Mouse (Mus musculus) ES-Bruce4 (cell line): ENCODE measurements around the gene Ghsr. TPM values are rescaled to one million over a fixed set of nuclear protein-coding genes. Genes with fewer than 3 reads are reported as not detected.

Experiments used
- H3K27ac ChIP-seq: 2 replicates; pipeline ENCODE4 v1.5.1; 2012; ENCODE audit warnings: low read length, inconsistent platforms; ENCODE audit not compliant: insufficient read depth
- H3K27me3 ChIP-seq: 2 replicates; pipeline ENCODE4 v1.6.1; 2012; ENCODE audit warnings: mild to moderate bottlenecking, low read length, inconsistent platforms; ENCODE audit not compliant: control insufficient read depth, poor library complexity, insufficient read depth, severe bottlenecking
- H3K36me3 ChIP-seq: 2 replicates; pipeline ENCODE4 v1.6.1; 2012; ENCODE audit warnings: inconsistent platforms, mild to moderate bottlenecking, low read length, moderate library complexity; ENCODE audit not compliant: control insufficient read depth, poor library complexity, insufficient read depth, severe bottlenecking
- H3K4me1 ChIP-seq: one replicate; pipeline ENCODE4 v1.8.1; 2011; ENCODE audit warnings: low read length; ENCODE audit not compliant: control insufficient read depth, insufficient read depth
- H3K4me3 ChIP-seq: 2 replicates; pipeline ENCODE4 v1.5.1; 2011; ENCODE audit warnings: low read depth, mild to moderate bottlenecking, low read length
- H3K9ac ChIP-seq: 2 replicates; pipeline ENCODE4 v1.6.1; 2012; ENCODE audit warnings: low read depth, mild to moderate bottlenecking, inconsistent platforms; ENCODE audit not compliant: poor library complexity, severe bottlenecking
- H3K9me3 ChIP-seq: replicated peaks from 2 replicates; pipeline ENCODE4 v1.6.1; 2012; ENCODE audit warnings: mild to moderate bottlenecking, low read length, inconsistent platforms; ENCODE audit not compliant: control insufficient read depth, poor library complexity, insufficient read depth, severe bottlenecking
- CTCF ChIP-seq: IDR thresholded peaks from one replicate; pipeline ENCODE4 v1.8.1; 2011; ENCODE audit warnings: low read depth, low read length
- EP300 ChIP-seq: IDR thresholded peaks from 2 replicates; pipeline ENCODE4 v1.6.1; 2011; ENCODE audit warnings: low read depth, low read length; ENCODE audit not compliant: insufficient read depth
- POLR2A ChIP-seq: IDR thresholded peaks from one replicate; pipeline ENCODE4 v1.8.1; 2011; ENCODE audit warnings: low read length; ENCODE audit not compliant: insufficient read depth
- polyA plus RNA-seq: library from polyadenylated mRNA; stranded (reverse); fragments of >200 nt; gene quantifications from 2 replicates; pipeline ENCODE4 v1.2.4, GENCODE M21; 2011; ENCODE audit warnings: low read depth; ENCODE audit not compliant: missing spikeins, insufficient read depth, insufficient read length

Gene Ghsr
- polyA plus RNA-seq, 1 experiment: not detected

- Histone ChIP-seq H3K27ac (no peak overlapping the region), H3K4me3 (no peak overlapping the region)
- TF ChIP-seq CTCF: no peak
- TF ChIP-seq EP300: no peak
- no peak for TF ChIP-seq POLR2A
These were observed 40.1 kb downstream of the Ghsr start for GRCm38 (mm10) chr3:27411286-27411685.

GRCm38 (mm10) chr3:27413566-27413965, 42.4 kb downstream of the Ghsr start:
- no peak overlapping the region for H3K27ac ChIP-seq
- peaks cover 2% of the 10 kb centered on the region; the same call in 1 of the 2 replicates for H3K36me3 ChIP-seq
- H3K9me3 ChIP-seq: no peaks in the 10 kb centered on the region
- H3K4me3 ChIP-seq: no peak overlapping the region
- H3K27me3 ChIP-seq: no peaks in the 10 kb centered on the region
- H3K9ac ChIP-seq: no peak overlapping the region
- TF ChIP-seq POLR2A: no peak
- no peak for TF ChIP-seq CTCF
- TF ChIP-seq EP300: no peak
- no peaks in the 10 kb centered on the region for H3K4me1 ChIP-seq

More at GRCm38 (mm10) chr3:27411286-27411685, 40.1 kb downstream of the Ghsr start:
- Histone ChIP-seq H3K9ac (no peak overlapping the region), H3K27me3 (no peaks in the 10 kb centered on the region), H3K4me1 (no peaks in the 10 kb centered on the region), H3K36me3 (no peaks in the 10 kb centered on the region), H3K9me3 (no peaks in the 10 kb centered on the region)

- H3K27ac ChIP-seq: no peak overlapping the region
- no peak for TF ChIP-seq POLR2A
- no peak for TF ChIP-seq EP300
- TF ChIP-seq CTCF: no peak
- H3K36me3 ChIP-seq: peaks cover 2% of the 10 kb centered on the region; the same call in 1 of the 2 replicates
- H3K4me3 ChIP-seq: no peak overlapping the region
- H3K9me3 ChIP-seq: no peaks in the 10 kb centered on the region
- no peak overlapping the region for H3K9ac ChIP-seq
- no peaks in the 10 kb centered on the region for H3K4me1 ChIP-seq
- no peaks in the 10 kb centered on the region for H3K27me3 ChIP-seq
These were observed 45.6 kb downstream of the Ghsr start for GRCm38 (mm10) chr3:27416786-27417185.

- Histone ChIP-seq H3K27ac (no peak overlapping the region), H3K4me3 (no peak overlapping the region), H3K36me3 (peaks cover 2% of the 10 kb centered on the region; the same call in 1 of the 2 replicates), H3K4me1 (no peaks in the 10 kb centered on the region), H3K27me3 (no peaks in the 10 kb centered on the region), H3K9ac (no peak overlapping the region), H3K9me3 (no peaks in the 10 kb centered on the region)
- TF ChIP-seq CTCF (no peak), POLR2A (no peak), EP300 (no peak)
These were observed 47.5 kb downstream of the Ghsr start for GRCm38 (mm10) chr3:27418602-27419001.

- Histone ChIP-seq H3K4me1 (no peaks in the 10 kb centered on the region), H3K9me3 (no peaks in the 10 kb centered on the region), H3K9ac (no peak overlapping the region), H3K27ac (no peak overlapping the region), H3K36me3 (peaks cover 2% of the 10 kb centered on the region; the same call in 1 of the 2 replicates), H3K4me3 (no peak overlapping the region), H3K27me3 (no peaks in the 10 kb centered on the region)
- no peak for TF ChIP-seq CTCF
- TF ChIP-seq POLR2A: no peak
These were observed 50.8 kb downstream of the Ghsr start for GRCm38 (mm10) chr3:27421980-27422379.

- H3K4me1 ChIP-seq: no peaks in the 10 kb centered on the region
- no peak overlapping the region for H3K9ac ChIP-seq
- peaks cover 2% of the 10 kb centered on the region; the same call in 1 of the 2 replicates for H3K36me3 ChIP-seq
- no peak overlapping the region for H3K27ac ChIP-seq
- no peaks in the 10 kb centered on the region for H3K9me3 ChIP-seq
- TF ChIP-seq CTCF (no peak), EP300 (no peak), POLR2A (no peak)
- no peak overlapping the region for H3K4me3 ChIP-seq
- H3K27me3 ChIP-seq: no peaks in the 10 kb centered on the region
These were observed 51.4 kb downstream of the Ghsr start for GRCm38 (mm10) chr3:27422521-27422920.
